ENCODE assay signal across 19 mouse cellular contexts in genomic region chr2:90486226-90486755, GRCm38 (mm10).
A peak's percentile ranks its signal among the peaks of the same experiment; 100 is the strongest.
DNase-seq lines count a peak whose midpoint lies in the region; ATAC-seq and TF ChIP-seq lines count a peak whose summit lies in the region.
"Had no signal": no experiment of that assay in that cellular context is flagged by ENCODE, and none has a peak within 500 bp of the region (broad histone marks: within the 10 kb centered on the region; RNA-seq: fewer than 3 reads in every experiment).

No protein-coding gene starts in this region.

- H3K4me1 ChIP-seq in forebrain, embryonic 10.5 days: peaks cover 36% of the 10 kb centered on the region
- peaks cover 2% of the 10 kb centered on the region; the same call in 1 of the 2 replicates for H3K4me1 ChIP-seq in forebrain, embryonic 11.5 days (replicated peaks; ENCODE audit: control insufficient read depth, insufficient read depth, low read length)
- peaks cover 0 to 13% of the 10 kb centered on the region in 2 experiments; a peak in 1 of 4 replicates for H3K4me1 ChIP-seq in ES-E14 (ENCODE audit: control insufficient read depth in 2 of 2, insufficient read depth in 2 of 2, low read length in 2 of 2, poor library complexity in 1 of 2)
- peaks cover 8% of the 10 kb centered on the region for H3K4me1 ChIP-seq in embryonic fibroblast, embryonic 13.5 days (ENCODE audit: control insufficient read depth, insufficient read depth, low read length)

- TF ChIP-seq CTCF in left cerebral cortex, adult 2 months (IDR thresholded peaks at IDR 0.05): no peak
- TF ChIP-seq CTCF in embryonic fibroblast, embryonic 13.5 days (IDR thresholded peaks at IDR 0.05; ENCODE audit: borderline replicate concordance, insufficient read depth, low read length): no peak

- no peaks in the 10 kb centered on the region for H3K9me3 ChIP-seq in forebrain, embryonic 10.5 days
- no peaks in the 10 kb centered on the region for H3K9me3 ChIP-seq in forebrain, embryonic 11.5 days (ENCODE audit: control insufficient read depth, low read length)
- H3K9me3 ChIP-seq in ES-E14 (ENCODE audit: control insufficient read depth, insufficient read depth, low read depth, low read length): no peaks in the 10 kb centered on the region
- H3K9me3 ChIP-seq: hindbrain, embryonic 13.5 days; intestine, embryonic 15.5 days; midbrain, embryonic 15.5 days had no signal

- intact Hi-C loops in left cerebral cortex, adult 2 months (cut with DNase I): no loop called here

- no peak for DNase-seq in forebrain, embryonic 10.5 days (ENCODE audit: extremely low spot score, low spot score)
- DNase-seq in forebrain, embryonic 11.5 days (ENCODE audit: low spot score): no peak
- DNase-seq in left cerebral cortex, adult 2 months (ENCODE audit: extremely low spot score in 1 of 2, low spot score in 2 of 2): no peak
- DNase-seq in left cerebral cortex, adult 8-10 months (ENCODE audit: low spot score in 2 of 2): no peak
- peak; percentile 30 for DNase-seq in ES-E14 (ENCODE audit: low read depth, low spot score)
- DNase-seq in c-Kit-positive CD71-positive TER-119-positive erythroid progenitor cells, embryonic 14.5 days (ENCODE audit: low spot score): no peak
- DNase-seq in layer of hippocampus, adult 8-10 months (ENCODE audit: low spot score in 2 of 2): no peak
- DNase-seq: cerebellum, adult 9-11 months; gastrocnemius, adult 2 months; heart, adult 18-20 months; liver; liver, postnatal 0 days; spleen, adult 18-20 months had no signal

- peak overlapping the region; percentile 58; the same call in 1 of the 2 replicates for H3K27ac ChIP-seq in forebrain, embryonic 10.5 days
- no peak overlapping the region for H3K27ac ChIP-seq in forebrain, embryonic 11.5 days (ENCODE audit: low read depth, low read length)
- 0 out of 2 replicates have a peak overlapping the region, but pooled peaks have one; percentile 1 for H3K27ac ChIP-seq in left cerebral cortex, adult 2 months
- H3K27ac ChIP-seq in ES-E14 (ENCODE audit: insufficient read depth, low read depth, low read length, poor library complexity, severe bottlenecking): no peak overlapping the region
- H3K27ac ChIP-seq in embryonic fibroblast, embryonic 13.5 days (ENCODE audit: insufficient read depth, low read length): peak overlapping the region; percentile 27; the same call in 1 of the 2 replicates
- H3K27ac ChIP-seq: gastrocnemius, adult 2 months; hindbrain, embryonic 13.5 days; intestine, embryonic 15.5 days; macrophage; midbrain, embryonic 15.5 days had no signal

- ATAC-seq in forebrain, embryonic 11.5 days (replicated peaks; ENCODE audit: low FRiP score): no peak
- ATAC-seq: intestine, embryonic 15.5 days; liver, postnatal 0 days; midbrain, embryonic 15.5 days had no signal

- H3K9ac ChIP-seq in forebrain, embryonic 11.5 days (ENCODE audit: low read length): no peak overlapping the region
- no peak overlapping the region for H3K9ac ChIP-seq in ES-E14 (ENCODE audit: insufficient read depth, low read depth, low read length, poor library complexity, severe bottlenecking)
- H3K9ac ChIP-seq: hindbrain, embryonic 13.5 days; intestine, embryonic 15.5 days; liver, postnatal 0 days; midbrain, embryonic 15.5 days had no signal

- peaks cover 3% of the 10 kb centered on the region; the same call in 1 of the 2 replicates for H3K27me3 ChIP-seq in forebrain, embryonic 10.5 days (ENCODE audit: poor library complexity, severe bottlenecking)
- H3K27me3 ChIP-seq in forebrain, embryonic 11.5 days (ENCODE audit: control insufficient read depth, insufficient read depth, low read length): no peaks in the 10 kb centered on the region
- H3K27me3 ChIP-seq: hindbrain, embryonic 13.5 days; intestine, embryonic 15.5 days; midbrain, embryonic 15.5 days had no signal

- no peak overlapping the region for H3K4me3 ChIP-seq in forebrain, embryonic 10.5 days
- no peak overlapping the region for H3K4me3 ChIP-seq in forebrain, embryonic 11.5 days (ENCODE audit: low read depth, low read length)
- no peak overlapping the region for H3K4me3 ChIP-seq in left cerebral cortex, adult 2 months
- H3K4me3 ChIP-seq in ES-E14 (ENCODE audit: insufficient read depth in 1 of 2, low read depth in 1 of 2, low read length in 2 of 2, poor library complexity in 1 of 2, severe bottlenecking in 1 of 2): no peak overlapping the region
- H3K4me3 ChIP-seq in embryonic fibroblast, embryonic 13.5 days (ENCODE audit: insufficient read depth, low read length): no peak overlapping the region
- H3K4me3 ChIP-seq: erythroblast, embryonic 14.5 days; gastrocnemius, adult 2 months; hindbrain, embryonic 13.5 days; intestine, embryonic 15.5 days; midbrain, embryonic 15.5 days had no signal

- no peak for TF ChIP-seq POLR2A in embryonic fibroblast, embryonic 13.5 days (IDR thresholded peaks at IDR 0.05; ENCODE audit: low read depth, low read length)

- H3K36me3 ChIP-seq in forebrain, embryonic 10.5 days (replicated peaks): no peaks in the 10 kb centered on the region
- no peaks in the 10 kb centered on the region for H3K36me3 ChIP-seq in forebrain, embryonic 11.5 days (ENCODE audit: control insufficient read depth, insufficient read depth, low read length)
- H3K36me3 ChIP-seq in ES-E14 (ENCODE audit: control insufficient read depth, insufficient read depth, low read length, poor library complexity, severe bottlenecking): no peaks in the 10 kb centered on the region
- H3K36me3 ChIP-seq: hindbrain, embryonic 13.5 days; intestine, embryonic 15.5 days; midbrain, embryonic 15.5 days had no signal

- 65% methylated on average over 3 of the region's 3 CpGs for WGBS in forebrain, embryonic 10.5 days
- WGBS in forebrain, embryonic 11.5 days: 75% methylated on average over 3 of the region's 3 CpGs

- in situ Hi-C loops in ES-E14 (cut with MboI; ENCODE audit: low sequenced_read_pairs in 2 of 2, unreplicated experiment in 2 of 2): loop anchor here in 1 of 2 experiments (10.0 kb wide), 1 partner anchor 189 kb away; the partner anchor contains the start of gene Nup160

- no peak overlapping the region for H3K4me2 ChIP-seq in forebrain, embryonic 11.5 days (ENCODE audit: low read depth, low read length, severe bottlenecking)
- H3K4me2 ChIP-seq: hindbrain, embryonic 13.5 days; intestine, embryonic 15.5 days; midbrain, embryonic 15.5 days had no signal

TF ChIP-seq in ES-E14, 5 proteins besides CTCF, POLR2A, EP300 and RAD21:
- TF ChIP-seq CHD2 (IDR thresholded peaks at IDR 0.05; ENCODE audit: low read depth, low read length) (no peak), MAFK (IDR thresholded peaks at IDR 0.05; ENCODE audit: insufficient read depth, low read depth, low read length) (no peak), HCFC1 (IDR thresholded peaks at IDR 0.05; ENCODE audit: borderline replicate concordance, insufficient read depth, low read length) (no peak), ZC3H11A (IDR thresholded peaks at IDR 0.05; ENCODE audit: borderline replicate concordance, low read depth, low read length) (no peak), ZNF384 (IDR thresholded peaks at IDR 0.05; ENCODE audit: low read depth, low read length) (no peak)

Comparison
In these comparisons a context has a peak if more than half of its experiments do, and no peak if none do; other contexts are left out.
1. H3K27ac ChIP-seq: peak in forebrain, embryonic 10.5 days (single experiment), left cerebral cortex, adult 2 months (single experiment) and embryonic fibroblast, embryonic 13.5 days (single experiment); none in forebrain, embryonic 11.5 days (single experiment) and ES-E14 (single experiment).